Mouse (Mus musculus) cerebellum, postnatal 36 days (tissue): ENCODE measurements around the gene Pcbp3.
A peak's percentile ranks its signal among the peaks of the same experiment; 100 is the strongest.
"Not testable (repeated sequence)": the region's sequence is repeated elsewhere in the genome, so short reads cannot be mapped to it uniquely, and the experiment has no call there.

Experiments used
- DNase-seq, 2 experiments: peaks; one replicate each; pipeline ENCODE4 v3.0.0; 2021 to 2022; ENCODE audit warnings: mixed read lengths in 2 of 2

The Pcbp3 gene

DNA sequence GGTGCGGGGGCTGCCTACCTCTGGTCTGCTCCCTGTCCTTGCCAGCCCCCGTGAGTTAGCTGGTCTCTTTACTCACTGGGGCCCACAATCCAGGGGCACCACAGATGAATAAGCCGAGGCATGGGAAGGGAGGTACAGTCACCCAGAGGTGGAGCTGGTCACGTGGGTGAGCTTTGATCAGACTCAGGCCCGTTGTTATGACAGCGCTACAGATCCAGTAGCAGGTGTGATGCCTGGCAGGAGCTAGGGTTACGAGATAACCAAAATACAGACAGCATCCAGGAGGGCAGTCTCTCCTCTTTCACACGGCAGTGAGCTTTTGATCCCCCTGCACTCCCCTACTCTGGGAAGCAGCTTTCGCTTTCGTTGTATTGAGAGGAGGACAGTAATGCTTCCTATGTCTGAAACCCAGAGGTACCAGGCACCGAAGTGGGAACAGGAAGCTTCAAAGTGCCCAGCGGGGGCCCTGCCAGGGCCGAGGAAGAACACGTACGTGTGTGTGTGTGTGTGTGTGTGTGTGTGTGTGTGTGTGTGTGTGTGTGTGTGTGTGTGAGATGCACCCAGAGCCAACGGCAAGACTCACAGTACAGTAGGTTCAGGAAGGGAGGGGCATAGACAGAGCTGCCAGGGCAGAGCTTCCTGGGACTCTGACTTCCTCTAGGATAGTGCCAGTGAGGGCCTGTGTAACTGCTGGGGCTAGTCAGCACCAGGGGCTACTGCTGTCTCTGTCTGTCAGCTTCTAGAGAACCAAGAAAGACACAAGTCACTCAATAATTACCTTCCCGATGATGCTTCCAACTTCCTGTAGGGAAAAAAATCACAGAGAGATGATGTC is 162.7 kb downstream of the Pcbp3 start:
- no peak for DNase-seq

DNA sequence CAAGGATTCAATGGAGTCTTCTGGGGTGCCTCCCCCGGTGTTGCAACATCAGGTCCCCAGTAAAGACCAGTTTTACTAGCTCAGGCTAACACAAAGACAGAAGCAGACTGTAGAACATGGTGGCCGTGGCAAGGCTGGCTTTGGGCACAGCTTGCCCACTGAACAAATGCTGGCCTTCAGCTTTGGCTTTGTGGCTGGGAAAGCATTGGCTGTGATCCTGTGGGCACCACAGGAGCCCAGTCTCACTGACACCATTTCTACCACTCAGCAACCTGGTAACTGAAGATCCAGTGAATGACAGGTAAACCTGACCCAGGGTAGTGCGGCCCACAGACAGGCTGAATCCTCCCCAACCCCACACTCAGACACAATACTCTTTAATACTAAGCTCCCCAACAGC is 167.6 kb downstream of the Pcbp3 start:
- peak; percentile 81 to 82 for DNase-seq

DNA sequence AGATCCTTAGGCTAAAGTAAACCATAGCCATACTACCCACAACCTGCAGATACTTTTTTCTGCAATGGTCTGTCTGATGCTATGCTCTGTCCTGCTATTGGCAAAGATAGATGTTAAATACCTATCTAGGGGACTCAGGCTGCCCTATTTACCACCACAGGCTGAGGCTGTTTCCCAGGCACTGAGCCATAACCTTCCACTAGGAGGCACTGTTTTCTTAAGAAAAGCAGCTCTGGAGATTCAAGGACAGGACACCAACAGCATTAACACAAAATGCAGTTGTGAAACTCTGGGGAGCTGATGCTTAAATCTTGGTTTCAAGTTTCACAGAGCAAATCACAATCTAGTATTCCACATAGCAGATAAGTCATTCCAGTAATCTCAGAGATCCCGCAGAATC is 170.2 kb downstream of the Pcbp3 start:
- DNase-seq = peak; percentile 57 to 73

DNA sequence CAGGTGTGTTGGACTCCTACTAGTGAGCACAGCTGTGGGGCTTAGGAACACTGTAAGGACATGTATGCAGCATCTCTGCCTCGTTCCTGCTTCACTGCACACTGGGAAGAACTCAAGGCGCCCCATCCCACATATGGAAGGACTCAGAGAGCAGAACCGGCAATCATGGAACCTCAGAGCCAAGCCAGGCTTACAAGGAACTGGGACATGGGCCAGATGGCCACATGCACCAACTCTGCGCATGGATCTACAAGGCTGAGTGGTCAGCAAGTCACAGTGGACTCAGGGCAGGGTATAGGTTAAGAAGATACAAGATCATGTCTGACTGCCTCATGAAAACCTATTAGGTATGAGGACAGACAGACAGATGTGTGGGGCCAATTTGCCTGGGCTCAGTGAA is 171.8 kb downstream of the Pcbp3 start:
- DNase-seq = peak; percentile 56 to 58

DNA sequence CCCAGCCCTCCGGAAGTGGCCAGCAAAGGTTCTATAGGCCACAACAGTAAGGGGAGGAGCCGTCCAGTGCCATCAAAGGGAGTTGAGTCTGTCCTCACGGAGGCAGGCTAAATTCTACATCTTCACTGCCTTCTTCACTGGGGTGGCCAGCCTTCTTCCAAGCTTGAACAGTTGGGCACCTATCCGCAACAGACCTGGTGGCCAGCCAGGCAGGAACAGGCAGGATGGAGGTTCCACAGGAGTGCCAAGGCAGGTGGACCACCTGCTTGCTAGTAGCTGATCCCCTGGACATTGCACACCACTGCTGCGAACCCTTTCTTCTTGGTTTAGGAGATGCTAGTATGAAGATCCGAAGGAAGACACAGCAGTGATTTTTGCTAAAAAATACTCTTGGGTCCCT is 176.4 kb downstream of the Pcbp3 start:
- no peak for DNase-seq

DNA sequence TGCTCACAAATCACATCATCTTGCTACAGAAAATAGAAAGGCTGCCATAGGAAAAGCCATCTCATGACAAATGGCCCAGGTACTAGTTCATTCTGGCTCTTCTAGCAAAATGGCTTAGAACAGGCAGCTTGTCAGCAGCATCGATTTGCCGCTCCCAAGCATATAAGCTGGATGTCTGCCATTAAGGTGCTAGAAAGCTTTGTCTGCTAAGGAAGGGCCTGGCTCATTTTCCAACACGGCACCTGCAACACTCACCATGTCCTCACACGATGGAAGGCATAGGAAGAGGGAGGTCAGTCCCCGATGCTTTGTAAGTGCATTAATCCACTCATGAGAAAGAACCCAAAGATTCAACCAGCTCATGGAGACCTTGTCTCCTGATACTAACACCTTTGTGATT is 182.5 kb downstream of the Pcbp3 start:
- no peak for DNase-seq

DNA sequence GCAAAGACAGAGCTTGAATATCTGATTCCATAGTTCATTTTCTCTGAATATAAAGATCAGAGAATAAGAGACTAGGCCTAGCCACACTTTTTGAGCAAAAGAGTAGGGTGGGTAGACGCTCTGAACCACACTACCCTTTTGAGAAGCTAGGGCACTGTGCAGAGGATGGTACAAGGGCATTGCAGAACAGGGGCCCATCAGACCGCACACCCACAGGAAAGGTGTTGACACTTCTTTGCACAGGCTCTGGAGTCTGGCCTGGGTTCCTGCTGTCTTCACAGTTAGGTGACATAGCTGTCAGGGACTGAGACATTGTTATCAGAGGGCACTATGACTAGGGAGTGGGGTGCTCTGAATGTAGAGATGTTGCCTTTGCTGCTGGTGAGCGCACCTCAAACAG is 190.1 kb downstream of the Pcbp3 start:
- peak in 1 of 2 experiments; percentile 0 for DNase-seq

DNA sequence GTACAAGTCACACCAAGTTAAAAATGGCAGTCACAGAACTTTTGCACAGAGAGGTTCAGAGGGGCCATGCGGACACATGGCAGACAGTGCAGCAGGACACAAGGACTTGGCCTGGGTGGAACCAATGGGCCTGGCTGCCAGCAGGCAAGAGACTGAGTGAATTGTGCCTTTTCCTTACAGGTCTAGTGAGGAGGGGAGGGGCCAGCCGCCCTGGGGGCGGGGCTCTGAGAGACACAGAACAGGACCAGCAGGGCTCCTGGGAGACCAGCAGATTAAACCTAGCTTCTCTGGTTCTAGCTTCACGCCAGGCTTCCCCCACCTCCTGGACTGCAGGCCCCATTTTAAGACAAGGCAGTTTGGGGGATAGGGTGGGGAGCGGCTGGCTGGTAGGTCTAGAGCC is 190.6 kb downstream of the Pcbp3 start:
- peak in 1 of 2 experiments; percentile 1 for DNase-seq

DNA sequence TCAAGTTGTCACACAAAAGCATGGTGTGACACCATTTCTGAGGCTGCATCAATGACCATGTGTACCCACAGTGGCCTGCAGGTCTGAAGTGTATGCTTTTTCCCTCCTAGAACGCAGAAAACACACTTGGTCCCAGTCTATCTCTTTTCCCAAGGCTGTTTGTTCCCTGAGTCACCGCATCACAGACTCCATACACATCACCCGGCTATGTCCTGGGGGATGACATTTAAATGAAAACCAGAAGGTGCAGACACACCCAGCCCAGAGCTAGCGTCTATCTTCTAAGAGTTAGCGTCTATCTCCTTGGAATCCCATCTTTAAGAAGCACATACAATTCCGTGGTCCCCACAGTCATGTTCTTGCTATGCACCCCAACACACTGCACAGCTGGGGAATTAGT is 192.1 kb downstream of the Pcbp3 start:
- DNase-seq = peak in 1 of 2 experiments; percentile 0

DNA sequence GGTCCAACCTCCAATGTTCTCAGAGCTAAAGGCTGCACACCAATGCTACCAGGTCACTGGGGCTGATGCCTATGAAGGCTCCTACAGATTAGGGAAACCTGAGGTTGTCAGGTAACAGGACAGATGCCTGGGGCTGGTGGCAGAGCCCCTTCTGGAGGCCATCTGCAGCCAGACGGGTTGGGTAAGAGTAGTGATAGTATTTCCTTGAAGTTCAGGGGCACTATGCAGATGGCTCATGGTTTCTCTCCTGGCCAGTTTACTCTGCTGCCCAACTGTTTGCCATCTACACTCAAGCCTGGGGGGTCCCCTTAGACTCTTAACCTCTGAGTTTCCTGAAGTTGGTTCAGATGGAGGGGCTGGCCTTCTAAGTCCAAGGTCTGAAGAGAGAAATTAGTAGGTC is 195.5 kb downstream of the Pcbp3 start:
- no peak for DNase-seq

DNA sequence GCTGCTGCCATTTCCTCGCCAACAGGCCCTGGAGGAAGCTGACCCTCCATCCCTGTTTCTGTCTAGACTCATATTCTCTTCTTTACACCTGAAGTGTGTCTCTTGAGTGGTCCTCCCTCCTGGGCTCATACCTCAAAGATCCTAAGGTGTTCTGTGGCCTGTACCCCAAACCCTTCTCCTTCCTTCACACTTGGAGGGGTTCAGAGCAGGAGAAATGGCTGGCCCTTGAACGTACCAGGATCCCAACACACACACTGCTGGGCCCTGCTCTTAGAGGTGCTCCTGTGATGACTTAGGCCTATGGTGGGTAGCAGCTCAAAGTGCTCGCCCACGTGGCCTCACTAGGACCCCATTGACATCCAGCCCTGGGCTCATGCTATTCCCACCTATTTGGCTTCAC is 196.8 kb downstream of the Pcbp3 start:
- peak in 1 of 2 experiments; percentile 0 for DNase-seq

DNA sequence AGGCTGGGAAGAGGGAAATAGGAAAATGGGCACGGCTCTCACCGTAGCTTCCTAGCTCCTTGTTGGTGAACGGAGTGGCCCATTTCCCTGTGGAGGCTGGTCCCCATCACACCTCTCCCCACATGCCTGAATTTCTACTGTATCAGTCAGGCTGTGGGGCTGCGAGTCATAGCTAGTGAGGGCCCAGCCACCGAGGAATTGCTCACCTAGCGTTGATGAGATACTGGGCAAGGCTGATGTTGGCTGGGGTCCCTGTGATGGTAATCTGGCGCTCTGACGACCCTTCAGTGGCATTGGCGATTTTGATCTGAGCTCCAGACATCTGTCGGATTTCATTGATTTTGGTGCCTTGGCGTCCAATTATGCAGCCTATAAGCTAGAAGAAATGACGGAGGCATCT is 198.7 kb downstream of the Pcbp3 start:
- DNase-seq = no peak

DNA sequence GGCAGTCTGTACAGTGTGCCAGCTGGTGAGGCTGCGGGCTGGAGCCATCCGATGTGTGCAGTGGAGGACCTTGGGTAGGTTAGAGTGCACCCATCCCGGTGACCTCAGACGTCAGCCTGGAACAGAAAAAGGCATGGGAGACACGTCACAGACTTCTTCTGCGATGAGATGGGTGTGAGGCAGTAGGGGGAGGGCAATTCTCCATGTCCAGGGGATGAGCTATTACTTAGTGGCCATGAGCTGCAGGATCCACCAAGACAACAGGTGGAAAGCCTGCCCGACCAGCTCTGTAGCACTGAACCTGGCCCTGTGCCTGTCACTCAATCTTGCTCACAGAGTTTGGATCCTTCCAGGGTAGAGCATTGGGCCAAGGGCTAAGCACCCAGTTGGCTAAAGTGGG is 199.3 kb downstream of the Pcbp3 start:
- DNase-seq = no peak

DNA sequence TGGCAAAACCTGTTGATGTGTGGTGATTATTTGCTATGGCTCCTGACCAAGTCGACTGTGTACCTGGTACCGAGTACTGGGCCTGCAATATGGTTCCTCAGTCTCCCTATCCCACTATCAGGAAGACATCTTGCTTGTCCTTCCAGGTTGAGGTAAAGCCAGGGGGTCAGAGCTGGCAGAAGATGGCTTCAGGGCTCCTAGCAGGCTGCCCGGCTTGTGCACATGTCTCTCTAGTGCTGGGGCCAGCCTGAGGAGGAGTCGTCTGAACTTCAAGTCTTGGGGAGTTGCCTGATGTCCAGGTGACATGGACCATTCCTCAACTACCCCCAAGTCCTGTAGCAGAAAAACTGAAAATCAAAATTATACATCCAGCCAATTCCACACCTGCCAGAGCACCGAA is 201.8 kb downstream of the Pcbp3 start:
- no peak for DNase-seq

DNA sequence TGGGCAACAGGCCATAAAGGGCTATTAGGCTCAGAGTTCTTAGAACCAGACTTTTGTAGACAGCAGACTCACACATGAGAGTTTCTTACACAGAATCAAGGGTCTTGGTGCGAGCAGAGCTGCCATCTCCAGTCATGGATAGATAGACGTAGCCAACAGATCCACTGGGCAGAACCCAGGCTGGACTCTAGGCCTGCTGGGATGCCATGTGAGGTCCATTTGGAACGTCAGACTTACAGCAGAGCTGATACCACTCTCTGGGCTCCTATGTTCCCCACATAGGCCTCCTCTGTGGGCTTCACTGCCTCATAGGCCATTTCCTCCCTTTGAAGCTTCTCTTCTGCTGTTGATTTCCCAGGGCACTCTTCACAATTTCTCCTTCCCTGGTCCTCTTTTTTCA is 208.0 kb downstream of the Pcbp3 start:
- DNase-seq = no peak

DNA sequence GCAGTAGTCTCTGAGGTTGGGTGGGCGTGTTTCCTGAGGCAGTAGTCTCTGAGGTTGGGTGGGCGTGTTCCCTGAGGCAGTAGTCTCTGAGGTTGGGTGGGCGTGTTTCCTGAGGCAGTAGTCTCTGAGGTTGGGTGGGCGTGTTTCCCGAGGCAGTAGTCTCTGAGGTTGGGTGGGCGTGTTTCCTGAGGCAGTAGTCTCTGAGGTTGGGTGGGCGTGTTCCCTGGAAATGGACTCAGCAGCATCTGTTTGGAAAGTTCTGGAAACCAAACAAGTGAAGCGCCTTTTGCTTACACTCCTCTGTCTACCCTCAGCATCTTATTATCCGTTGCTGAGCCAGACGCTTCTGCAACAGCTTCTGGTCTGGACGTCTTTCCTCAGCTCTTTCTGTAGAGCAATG is 217.4 kb downstream of the Pcbp3 start:
- not testable (repeated sequence) for DNase-seq

DNA sequence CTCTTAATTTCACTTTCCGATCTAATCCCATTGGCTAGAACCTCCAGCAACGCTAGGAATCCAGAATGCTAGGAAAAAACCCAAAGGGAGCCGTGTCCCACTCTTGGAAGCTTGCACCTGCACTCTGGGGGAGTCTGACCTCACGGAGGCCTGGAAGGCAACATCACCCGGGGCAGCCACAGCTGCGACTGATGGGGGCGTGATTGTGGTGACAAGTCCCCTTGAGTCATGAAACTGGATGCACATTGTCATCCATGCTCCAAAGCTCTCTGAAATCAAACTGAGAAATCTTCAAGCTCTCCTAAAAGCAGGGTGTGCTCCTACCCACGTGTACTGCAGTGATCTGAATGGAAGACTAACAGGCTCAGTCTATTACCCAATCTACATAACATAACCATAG is 224.9 kb downstream of the Pcbp3 start:
- no peak for DNase-seq

DNA sequence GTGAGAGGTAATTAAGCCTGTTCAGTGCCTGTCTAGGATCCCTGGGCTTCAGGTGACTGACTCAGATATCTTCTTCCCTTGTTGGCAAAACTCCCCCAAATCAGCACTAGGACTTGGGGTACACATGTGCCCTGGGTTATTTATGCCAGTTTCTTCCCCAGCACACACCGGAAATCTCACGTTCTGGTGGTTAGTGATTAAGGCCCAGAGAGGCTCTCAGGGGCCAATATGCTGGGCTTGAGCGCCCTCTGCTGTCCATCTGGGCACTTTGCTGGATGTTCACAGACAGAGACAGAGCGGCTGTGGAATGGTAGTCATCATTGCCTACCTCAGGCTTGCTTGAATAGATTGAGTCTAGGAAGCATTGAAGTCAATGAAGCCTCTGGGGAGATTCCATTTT is 226.7 kb downstream of the Pcbp3 start:
- peak; percentile 78 to 86 for DNase-seq

DNA sequence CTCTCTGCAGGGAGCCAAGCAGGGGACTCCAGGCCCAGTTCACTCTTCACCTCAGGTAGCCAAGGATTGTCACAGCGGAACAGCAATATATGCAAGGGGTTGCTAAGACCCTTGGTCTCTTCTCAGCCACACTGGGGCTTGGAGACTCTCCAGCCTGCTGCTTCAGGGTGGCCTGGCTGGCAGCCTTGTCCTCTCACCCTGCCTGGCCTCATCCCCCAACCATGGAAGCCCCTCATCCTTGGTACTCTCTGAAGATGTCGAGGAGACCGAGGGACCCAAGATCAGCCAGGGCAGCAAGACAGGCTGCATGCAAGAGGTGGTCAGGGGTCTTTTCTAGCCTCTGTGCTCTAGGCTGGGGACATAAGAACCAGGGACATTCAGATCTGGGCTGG is 228.0 kb downstream of the Pcbp3 start:
- no peak for DNase-seq

DNA sequence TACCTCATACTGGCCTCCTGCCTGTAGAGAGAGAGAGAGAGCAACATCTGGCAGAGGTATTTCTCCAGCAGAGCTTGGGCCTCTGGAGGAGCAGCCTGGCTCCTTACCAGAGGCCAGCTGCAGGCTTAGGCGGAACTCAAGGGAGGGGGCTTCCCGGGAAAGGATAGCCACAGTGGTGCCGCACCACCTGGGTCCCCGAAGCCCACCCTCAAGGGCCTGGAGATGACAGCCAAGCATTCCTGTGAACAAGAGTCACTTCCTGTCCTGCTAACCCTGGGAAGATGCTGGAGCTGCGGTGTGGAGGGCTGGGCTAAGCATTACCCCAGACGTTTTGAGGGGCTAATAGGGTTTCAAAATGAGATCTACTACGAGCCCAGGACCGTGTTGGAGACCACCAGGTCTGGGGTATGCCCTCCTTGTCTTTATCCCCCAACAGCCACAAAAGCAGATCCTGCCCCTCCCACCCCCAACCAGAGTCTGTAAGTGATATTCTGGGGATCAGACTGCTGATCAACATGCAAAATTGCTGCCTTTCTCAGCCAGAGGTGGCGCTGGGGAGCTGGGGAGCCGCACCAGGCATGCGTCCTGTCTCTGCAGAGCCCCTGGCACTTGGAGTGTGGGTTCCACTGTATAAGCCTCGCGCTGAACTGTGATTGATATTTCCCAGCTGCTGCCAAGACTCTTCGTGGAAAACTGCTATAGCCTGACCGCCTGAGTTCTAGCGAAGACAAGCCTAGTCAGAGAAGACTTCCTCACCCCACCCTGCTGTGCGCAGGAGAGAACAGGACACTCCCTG is 228.6 kb downstream of the Pcbp3 start:
- peak; percentile 53 to 66 for DNase-seq

DNA sequence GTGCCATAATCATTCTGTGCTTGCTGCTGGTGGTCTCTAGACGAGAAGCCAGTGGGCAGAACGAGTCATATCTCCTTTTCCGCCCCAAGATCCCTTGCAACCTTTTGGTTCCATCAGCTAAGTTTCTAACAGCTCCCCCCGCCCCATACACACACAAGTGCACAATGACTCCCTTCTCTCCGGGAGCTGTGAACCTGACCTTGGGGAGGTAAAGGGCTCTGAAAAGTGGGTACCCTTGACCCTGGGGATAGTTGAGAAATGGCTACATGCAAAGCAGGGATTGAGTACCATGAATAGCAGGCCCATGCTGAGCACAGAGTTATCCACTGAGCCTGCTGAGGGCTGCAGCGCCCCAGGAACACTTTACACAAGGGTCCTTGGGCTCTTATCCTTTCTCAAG is 229.3 kb downstream of the Pcbp3 start:
- no peak for DNase-seq

DNA sequence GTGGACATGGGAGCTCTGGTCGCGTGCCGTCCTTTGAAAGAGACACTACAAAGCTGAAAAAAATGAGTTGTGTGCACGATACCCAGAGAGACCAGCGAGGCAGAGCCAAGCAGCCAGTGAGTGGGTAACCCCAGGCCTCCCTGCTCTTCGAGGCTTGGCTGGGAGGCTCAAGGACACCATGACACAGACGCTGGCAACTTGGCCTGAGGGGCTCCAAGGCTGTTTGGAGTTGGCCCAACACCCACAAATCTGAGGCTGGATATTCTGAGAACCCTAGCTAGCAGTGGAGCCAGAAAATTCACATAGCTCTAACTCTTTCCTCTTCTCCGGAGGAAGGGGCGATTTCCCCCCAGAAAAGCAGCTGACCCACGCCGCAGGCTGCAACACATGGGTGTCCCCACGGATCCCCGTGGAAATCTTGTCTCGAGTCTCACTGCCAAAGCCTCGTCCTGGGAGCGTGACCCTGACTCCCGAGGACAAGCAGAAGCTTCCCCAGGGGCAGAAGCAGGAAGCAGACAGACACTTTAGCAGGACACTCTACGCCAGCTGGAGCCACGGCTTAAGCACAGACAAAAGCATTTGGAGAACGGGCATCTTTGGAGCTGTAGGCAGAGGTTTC is 230.0 kb downstream of the Pcbp3 start:
- no peak for DNase-seq
